Mouse (Mus musculus) urinary bladder, adult 18-20 months (tissue): Measurements from ENCODE around the gene Samd7.
"Not testable (repeated sequence)": the region's sequence is repeated elsewhere in the genome, so short reads cannot be mapped to it uniquely, and the experiment has no call there.

Experiments used
- DNase-seq, 2 experiments: peaks; one replicate each; pipeline ENCODE4 v3.0.0; 2022; ENCODE audit warnings: low spot score in 2 of 2, mixed read lengths in 2 of 2

Samd7 gene

DNA sequence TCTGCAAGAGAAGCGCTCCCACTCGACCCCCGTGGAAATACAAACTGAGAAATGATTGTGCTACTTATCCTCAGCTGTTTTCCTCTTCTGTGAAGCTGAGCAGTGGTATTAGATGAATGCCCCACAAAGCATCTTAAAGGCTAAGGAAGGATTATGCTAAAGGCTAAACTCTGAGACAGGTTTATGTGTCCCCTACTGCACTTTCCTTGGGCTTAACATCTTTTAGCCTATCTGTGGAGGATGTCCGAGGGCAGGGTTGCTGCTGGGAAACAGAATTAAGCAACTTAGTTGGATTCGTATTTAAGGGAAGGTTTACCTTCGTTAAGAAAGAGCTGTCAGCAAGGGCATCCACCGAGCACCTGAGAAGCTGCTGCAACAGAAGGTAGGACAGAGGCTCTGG lies at the start of gene Samd7:
TSS of gene Samd7 (plus strand) at position 288 of the 400 bp plus-strand sequence.
- DNase-seq: no peak

DNA sequence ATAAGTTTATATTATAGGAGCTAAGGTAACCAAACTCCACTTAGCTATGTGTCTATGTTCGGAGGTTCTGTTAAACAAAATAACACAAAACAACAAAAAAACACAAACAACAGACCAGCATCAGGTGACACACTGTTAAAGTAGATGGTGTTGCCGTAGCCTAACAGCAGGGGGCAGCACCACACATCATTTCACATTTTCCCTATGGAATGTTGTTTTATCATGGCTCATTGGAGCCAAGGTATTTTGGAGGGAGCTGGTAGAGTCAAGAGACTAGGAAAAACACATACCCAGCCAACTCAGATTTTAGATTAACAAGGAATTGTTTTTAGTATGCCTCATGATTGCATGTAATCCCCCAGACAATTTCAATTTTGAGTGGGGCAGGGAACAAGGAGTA lies 49.7 kb upstream of the Samd7 start:
- DNase-seq: peak; percentile 6 to 26

DNA sequence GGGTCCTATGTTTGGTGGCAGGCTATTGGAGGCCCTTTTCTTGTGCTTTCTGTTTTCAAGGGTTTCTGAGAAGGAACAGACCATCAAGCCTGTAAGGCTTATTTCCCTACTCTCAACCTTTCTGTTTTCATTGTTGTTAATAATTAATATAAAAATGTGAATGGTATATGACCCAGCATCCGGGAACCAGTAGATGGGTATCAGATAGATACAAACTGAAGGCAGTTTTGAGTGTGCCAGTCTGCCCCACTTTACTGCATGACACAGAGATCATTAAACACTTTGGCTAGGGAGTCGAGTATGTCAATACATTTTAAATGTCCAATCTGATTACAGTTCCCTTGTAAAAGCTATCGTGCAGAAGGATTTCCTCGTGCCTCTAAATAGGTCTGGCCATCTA lies 48.2 kb upstream of the Samd7 start:
- no peak for DNase-seq

DNA sequence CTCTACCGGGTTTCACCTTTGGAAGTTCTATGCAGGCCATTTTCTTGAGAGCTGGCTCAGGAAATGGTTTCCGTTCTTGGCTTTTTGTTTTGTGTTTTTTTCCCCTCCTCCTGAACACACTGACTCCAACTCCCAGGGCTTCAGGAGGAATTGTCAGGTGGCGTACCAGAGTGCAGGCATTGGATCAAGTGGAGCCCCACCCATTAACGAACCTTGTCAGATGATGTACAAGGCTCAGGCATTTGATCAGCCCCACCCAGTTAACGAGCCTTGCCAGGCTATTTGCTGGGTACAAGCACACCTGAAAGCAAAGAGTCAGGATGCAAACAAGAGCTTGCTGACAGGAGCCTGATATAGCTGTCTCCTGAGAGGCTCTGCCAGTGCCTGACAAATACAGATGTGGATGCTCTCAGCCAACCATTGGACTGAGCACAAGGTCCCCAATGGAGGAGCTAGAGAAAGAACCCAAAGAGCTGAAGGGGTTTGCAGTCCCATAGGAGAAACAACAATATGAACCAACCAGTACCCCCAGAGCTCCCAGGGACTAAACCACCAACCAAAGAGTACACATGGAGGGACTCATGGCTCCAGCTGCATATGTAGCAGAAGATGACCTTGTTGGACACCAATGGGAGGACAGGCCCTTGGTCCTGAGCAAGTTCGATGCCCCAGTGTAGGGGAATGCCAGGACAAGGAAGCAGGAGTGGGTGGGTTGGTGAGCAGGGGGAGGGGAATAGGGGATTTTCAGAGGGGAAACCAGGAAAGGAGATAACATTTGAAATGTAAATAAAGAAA lies 46.2 kb upstream of the Samd7 start, which contains the start of gene Lrrc31:
TSS of gene Lrrc31 (minus strand) at position 133 of the 795 bp plus-strand sequence.
- not testable (repeated sequence) for DNase-seq

DNA sequence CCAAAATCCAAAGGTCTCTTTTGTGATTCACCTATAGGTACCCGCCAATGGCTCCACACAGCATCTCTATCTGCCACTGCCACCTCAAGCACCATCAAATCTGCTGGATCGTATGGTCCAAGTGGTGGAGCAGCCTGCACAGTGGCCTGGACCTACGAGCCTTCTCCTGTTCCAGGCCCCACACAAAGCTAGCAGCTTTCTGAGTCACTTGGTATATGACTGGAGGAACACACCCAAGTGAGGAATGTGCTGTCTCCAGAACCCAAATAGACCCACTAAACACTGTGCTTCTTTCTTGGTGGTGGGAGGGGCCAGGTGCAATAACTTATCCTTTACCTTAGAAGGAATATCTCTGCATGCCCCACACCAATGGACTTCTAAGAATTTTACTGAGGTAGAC lies 40.1 kb upstream of the Samd7 start:
- DNase-seq: no peak

DNA sequence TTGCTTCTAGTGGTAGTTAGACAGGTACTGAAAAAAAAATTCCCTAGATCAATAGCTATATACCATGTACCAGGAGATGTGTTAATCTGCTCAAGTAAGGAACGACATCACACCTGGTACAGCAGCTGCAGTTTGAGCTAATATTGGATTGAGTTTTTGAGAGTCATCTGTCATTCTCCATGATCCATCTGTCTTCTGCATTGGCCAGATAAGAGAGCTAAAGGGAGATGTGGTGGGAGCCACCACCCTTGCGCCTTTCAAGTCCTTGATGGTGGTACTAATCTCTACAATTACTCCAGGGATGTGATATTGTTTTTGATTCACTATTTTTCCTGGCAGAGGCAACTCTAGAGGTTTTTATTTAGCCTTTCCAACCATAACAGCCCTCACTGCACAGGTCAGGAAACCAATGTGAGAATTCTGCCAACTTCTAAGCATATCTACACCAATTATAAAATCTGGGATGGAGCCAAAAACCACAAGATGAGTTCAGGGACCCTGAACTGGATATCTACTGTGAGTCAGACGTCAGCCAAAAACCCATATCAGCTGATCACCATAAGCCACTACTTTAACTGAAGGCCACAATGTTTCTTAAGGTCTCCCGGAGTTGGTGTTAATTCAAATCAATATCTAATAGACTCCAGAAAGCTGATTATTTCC lies 39.3 kb upstream of the Samd7 start:
- no peak for DNase-seq

DNA sequence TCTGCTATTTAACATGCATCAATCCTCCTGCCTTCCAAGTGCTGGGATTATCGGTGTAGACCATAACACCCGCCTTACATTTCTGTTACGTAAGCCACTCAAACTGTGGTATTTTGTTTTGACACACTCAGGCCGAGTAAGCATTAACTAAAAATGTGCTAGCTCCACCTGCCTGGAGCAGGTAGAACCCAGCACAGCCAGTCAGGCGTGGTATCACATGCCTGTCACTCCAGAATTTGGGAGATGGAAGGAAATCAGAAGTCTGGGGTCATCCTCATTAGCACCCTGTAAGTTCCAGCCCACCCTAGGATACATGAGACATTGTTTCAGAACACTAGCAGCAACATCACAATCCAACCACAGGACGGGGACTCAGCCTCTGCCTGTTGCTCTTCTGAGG lies 35.9 kb upstream of the Samd7 start:
- DNase-seq: no peak

DNA sequence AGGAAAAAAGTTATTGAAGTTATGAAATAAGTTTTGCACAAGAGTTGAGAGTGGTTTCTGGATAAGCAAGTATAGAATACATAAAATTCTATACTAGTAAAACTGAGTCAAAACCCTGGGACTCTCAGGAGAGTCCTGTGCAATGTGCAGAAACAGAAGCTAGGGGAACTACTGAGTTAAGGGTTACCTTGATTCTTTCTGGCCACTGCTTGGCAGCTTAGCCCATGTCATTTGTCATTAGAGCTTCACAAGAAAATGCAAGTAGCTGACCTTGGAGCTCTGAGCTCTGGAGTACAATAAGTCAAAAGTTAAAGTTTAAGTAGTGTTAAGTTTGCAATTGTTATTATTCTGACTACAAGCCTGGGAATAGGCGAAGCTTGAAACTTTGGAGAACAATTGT lies 32.8 kb upstream of the Samd7 start:
- DNase-seq: no peak

DNA sequence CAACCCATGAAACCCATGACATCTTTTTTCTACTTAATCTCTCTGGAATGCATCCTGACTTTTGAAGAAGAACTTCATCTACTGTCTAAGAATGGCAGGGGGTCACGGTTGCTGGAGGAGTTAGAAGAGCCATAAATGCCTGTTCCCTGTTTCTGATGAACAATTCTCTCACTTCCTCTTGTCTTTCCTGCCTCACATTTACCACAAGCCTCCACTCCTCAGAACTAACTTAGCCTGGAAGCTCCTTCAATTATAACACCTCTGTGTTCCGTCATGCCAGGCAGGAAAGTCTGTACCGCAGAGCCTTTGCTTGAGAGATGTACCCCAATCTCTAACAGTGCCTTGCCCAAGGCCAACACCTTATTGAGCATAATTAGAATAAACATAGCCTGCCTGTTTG lies 27.4 kb upstream of the Samd7 start:
- DNase-seq: no peak

DNA sequence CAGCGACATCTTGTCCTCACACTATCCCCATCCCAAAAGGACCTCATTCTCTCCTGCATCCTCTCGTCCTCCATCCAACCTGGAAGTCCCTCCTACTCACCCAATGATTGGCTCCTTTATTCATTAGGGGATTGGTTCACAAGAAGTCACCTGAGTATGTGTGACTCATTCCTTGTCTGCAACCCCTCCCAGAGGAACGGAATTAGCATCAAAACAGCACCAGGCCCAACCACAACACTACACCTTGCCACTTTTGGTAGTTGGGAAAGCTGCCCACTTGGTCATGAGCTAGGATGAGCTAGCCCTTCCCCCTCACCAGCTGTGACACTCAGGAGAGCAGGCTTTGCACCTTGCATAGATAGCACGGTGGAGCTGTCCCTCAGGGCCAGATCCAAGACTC lies 24.1 kb upstream of the Samd7 start:
- DNase-seq: no peak

DNA sequence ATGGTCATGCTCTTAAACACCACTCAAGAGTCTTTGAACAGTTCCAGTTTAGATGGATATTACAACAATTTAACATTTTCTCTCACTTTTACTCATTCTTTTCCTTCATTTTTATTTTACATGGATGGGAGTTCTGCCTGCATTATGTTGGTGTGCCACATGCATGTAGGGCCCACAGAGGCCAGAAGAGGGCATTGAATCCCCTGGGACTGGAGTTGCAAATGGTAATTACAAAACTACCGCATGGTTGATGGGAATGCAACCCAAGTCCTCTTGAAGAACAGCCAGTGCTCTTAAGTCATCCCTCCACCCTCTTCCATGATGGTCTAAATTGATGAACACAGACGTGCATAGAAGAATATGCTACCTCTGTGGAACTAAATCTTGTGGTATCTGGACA lies 23.6 kb upstream of the Samd7 start:
- no peak for DNase-seq

DNA sequence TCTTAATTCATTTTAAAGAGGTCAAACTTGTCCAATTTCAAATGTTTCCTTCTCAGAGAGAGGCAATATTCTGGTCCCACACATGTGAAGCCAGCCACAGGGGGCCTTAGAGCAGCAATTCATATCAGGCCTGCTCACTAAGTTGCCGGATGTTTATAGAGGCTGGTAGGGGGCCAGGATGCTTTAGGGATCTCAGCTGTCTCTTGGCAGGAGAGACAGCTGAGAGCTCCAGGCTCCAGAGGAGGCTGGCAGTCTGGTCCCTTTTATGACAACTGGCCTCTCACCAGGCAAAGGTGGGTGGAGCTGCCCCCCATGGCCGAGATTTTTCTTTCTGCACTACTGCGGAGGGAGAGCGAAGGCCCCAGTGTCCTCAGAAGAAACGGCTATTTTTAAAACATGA lies 22.9 kb upstream of the Samd7 start:
- DNase-seq: no peak

DNA sequence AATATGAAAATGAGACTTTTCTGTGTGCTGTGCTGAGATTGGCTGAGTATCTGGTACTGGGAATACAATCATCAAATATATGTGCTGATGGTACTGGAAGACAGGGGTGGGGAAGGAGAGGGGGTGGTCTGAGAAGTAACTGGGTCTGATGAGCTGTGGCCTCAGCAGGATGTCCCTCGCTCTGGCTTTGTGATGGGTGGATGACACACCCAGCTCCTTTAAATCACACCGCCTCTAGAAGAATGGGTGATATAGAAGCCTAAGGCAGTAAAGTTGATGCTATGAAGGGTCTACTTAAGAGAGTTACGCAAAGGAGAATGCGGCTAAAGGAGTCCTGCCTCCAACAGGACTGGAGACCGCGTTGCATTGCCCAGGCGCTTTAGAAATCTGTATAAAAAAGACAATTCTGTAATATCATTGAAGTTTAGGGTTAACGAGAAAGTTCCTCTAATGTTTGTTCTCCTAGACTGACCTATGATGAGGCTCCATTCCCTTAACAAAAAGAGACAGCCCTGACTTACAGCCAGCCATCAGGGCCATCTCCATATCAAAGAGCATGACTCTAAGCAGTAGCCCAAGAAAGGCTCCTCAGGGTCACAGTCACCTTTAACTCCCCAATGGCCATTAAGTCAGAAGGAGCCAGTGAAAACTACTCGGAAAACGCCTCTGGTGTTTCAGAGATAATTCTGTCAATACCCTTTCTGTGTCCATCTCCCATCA lies 21.8 kb upstream of the Samd7 start:
- no peak for DNase-seq

DNA sequence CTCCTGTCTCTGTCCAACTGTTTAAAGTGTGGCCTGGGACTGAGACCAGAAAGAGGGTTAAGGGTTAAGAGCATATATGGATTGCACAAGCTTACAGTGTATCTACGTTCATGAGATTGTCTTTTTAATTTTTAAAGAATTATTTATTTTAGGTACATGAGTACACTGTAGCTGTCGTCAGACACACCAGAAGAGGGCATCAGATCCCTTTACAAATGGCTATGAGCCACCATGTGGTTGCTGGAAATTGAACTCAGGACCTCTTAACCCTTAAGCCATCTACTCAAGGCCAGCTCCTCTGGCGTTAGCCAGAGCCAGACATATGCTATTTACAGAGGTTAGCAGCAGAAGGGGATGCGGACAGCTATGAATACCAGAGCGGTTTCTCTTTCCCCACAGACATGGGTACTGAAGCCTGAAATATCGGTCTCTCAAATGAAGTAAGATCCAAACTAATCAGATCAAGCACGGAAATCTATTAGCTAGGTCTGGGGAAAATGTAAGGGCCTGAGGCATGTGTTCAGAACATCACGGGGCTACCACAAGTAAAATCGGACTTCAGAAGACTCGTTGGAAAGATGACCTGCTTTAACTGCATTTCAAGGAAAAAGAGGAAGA lies 21.1 kb upstream of the Samd7 start:
- no peak for DNase-seq

DNA sequence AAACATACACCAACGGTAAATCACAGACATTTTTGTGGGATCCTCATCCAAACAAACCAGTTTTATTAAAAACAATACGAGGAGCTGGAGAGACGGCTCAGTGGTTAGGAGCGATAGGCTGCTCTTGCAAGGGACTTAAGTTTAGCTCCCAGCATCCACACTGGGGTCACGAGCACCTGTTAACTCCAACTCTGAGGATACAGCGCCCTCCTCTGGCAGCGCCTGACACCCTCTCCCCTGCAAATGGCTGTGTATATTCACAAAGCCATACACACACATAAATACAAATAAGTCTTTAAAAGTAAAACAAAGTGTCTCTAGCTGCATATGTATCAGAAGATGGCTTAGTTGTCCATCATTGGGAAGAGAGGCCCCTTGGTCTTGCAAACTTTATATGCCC lies 20.6 kb upstream of the Samd7 start:
- DNase-seq: no peak

DNA sequence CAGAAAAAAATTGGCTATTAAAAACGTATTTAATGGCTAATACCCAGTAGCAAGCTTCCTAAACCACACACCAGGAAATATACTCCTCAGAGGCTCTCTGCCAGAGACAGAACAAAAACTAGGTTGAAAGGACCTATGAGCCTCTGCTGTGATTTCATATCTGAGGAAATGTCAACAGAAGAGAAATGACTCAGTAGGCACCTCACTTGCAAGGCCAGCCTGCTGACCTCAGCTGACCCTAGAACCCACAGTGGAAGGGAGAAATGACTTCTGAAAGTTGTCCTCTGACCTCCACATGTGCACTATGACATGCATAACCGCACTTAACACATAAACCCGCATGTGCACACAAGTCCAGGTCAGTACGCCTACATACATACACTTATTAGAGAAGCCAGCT lies 18.9 kb upstream of the Samd7 start:
- peak; percentile 2 to 3 for DNase-seq

DNA sequence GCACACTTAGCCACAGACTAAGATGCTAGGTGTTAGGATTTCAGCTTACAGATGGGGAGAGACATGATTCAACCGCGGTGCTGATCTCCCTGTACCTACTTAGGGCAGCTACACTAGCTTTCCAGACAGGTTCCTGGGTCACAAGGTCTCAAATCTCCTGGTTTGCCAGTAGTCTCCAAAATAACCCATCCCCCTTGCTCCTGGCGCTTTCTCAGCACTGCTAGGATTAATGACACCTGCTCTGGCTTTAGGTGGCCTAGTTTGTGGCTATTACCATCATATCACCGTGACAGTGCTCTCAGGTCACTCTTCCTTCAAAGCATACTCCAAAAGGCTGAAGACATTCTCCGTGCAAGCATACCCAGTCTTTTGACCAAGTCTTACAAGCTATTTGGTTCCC lies 17.0 kb upstream of the Samd7 start:
- no peak for DNase-seq

DNA sequence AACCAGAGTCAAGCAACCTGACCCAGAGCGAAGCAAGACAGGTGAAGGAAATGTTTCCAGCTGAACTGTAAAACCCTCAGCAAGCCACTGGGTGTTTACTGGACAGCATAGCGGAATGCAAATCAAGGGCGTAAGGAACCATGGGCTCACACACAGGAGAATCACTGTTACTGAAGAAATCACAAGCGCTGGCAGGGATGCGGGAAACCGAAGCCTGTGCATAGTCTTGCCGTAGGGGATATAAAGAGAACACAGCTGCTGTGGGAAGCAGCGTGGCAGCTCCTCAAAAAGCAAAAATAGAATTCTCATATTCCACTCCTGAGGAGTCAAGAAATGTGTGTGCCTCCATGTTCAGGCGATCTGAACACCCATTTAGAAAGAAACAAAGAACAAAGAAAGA lies 9.3 kb upstream of the Samd7 start:
- no peak for DNase-seq

DNA sequence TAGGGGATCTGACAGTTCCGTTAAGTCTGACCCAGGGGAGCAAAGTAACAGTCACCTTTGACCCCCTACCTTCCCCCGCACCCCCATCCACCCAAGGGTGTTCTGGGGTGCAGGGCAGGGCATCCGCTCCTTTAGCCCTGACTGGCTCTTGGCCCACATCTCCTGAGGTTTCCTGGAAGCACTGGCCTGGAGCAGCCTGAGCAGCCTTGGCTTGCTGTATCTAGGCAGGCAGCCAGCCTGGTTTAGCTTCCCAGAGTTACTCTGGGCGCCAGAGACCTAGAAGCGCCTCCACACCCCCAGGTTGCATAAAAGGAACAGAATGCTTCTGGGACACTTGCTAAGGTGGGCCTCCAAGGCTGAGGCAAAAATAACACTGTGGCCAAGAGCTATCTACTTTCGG lies 4.8 kb upstream of the Samd7 start:
- DNase-seq: no peak

DNA sequence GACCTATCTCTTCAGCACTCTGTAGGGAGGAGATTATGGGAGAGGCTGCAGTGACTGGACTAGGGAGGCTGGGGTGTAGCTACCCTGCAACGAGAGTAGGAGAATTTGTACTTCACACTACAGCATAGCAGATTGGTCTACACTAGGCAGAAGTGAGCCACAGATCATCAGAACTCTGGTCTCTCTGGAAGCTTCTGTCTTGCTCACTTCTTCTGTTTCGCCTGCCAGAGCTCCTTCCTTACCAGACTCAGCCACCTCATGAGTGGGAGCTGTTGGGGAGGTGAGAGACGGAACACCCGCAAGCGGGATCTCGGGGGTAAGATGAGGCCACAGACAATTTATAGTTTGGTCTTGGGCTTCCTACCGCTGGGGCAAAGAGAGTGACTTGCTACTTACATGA lies 3.2 kb upstream of the Samd7 start:
- DNase-seq: no peak

DNA sequence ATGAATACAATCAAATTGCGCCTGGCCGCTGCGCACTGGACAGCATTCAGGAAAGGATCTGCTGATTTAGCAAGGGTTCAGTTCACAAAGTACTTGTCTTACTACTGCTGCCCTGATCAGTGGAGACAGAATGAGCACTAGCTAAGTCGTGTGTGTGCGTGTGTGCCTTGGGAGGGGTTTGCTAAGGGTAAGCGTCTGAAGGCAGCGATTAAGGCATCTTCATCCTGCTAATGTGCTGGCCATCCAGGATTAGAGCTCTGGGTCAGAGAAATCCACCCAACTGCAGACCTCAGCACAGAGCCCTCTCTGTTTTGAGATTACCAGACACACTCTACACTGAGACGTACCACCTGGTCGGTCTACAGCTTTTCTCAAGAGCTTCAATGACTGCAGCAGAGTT lies 2.2 kb downstream of the Samd7 start:
- no peak for DNase-seq

DNA sequence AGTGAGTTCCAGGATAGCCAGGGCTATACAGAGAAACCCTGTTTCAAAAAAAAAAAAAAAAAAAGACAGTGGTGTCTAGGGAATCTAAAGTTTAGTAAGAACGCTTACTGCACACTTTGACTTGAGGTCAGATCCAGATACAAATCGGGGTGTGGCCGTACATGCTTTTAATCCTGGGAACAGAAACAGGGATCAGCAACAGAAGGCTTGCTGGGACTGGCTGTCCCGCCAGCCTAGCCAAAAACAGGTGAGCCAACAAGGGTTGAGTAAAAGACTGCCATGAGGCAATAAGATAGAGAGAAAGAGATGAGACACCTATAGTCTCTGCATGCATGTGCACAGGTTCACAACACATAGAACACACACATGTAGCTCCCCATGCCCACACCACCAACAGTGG lies 8.6 kb downstream of the Samd7 start:
- no peak for DNase-seq
